Mouse (Mus musculus) thymus, postnatal 36 days (tissue): ENCODE measurements around the gene Npy.
A peak's percentile ranks its signal among the peaks of the same experiment; 100 is the strongest.

Source experiments
- DNase-seq, 2 experiments: peaks; one replicate each; pipeline ENCODE4 v3.0.0; 2022; ENCODE audit warnings: mixed read lengths in 2 of 2

The Npy gene

GRCm38 (mm10) chr6:49821961-49822870, at the start of gene Npy:
Gene Npy (plus strand): TSS chr6:49822710.
- peak; percentile 8 to 25 for DNase-seq

DNA sequence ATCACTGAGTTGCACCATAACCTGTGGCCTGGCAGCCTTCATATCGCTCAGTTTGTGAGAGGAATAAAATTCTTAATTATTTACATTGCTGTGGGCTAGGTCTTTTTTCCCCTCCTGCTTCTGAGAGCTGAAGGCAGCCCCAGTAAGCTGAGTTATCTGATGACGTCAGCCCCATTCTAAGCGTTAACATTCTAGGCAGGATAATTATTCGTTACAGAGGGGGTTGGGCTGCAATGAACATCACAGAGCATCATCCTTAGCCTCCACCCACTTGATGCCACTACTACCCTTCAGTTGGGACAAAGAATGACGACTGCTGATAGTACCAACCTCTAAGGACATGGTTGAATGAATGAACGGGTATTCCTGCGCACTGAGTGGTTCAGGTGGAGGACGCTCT, 47.5 kb upstream of the Npy start:
- DNase-seq, result no peak

DNA sequence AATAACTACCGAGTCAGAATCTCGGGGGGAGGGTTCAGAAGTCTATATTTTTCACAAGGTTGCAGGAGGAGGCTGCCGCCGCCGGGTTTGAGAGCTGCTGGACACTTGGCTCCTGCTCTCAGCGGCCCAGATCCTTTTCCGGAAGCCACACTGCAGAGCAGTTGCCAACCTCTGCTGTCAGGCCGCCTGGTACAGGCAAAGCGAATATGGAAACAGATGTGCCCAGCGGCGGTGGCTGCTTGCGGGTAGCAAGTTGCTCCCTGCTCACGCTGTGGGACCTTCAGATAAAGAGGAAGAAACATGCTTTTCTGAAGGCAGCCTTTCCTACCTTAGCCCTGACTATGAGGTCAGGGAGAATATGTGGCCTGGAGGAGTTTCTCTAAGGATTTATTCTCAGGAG, 44.4 kb upstream of the Npy start:
- DNase-seq, result no peak

DNA sequence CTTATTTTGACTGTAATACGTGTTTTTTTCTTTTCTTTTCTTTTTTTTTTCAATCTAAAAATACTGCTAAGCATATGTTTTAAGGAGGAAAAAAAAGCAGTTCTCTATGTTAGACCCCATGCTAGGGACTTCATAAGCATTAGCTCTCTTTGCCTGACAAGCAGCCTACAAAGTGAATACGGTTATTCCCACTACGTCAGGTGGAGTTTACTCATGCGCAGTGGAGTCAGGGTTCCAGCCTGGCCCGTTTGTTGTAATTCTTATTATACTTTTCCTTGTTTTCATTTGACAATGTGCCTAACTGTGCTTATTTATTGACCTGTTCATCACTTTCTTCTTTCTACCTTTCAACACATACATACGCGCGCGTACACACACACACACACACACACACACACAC, 43.8 kb upstream of the Npy start:
- DNase-seq, result no peak

DNA sequence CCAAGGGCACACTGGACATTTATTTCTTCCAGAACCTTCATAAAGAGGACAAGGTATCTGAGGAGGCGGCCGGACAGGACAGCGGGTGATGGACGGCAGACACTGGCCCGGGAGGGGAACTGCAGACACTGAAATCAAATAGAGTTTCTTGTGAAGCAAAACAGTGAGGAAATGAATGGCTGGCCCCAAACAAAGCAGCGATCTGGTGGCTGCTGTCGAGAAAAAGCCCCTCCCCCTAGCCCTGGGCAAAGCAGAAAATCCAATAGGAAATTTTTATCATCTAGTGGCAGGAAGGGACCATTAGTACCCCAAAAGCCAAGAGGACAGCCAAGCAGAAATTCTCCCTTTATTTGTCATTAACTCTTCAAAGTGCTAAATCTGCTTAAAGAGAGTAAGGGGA, 42.9 kb upstream of the Npy start:
- DNase-seq, result no peak

DNA sequence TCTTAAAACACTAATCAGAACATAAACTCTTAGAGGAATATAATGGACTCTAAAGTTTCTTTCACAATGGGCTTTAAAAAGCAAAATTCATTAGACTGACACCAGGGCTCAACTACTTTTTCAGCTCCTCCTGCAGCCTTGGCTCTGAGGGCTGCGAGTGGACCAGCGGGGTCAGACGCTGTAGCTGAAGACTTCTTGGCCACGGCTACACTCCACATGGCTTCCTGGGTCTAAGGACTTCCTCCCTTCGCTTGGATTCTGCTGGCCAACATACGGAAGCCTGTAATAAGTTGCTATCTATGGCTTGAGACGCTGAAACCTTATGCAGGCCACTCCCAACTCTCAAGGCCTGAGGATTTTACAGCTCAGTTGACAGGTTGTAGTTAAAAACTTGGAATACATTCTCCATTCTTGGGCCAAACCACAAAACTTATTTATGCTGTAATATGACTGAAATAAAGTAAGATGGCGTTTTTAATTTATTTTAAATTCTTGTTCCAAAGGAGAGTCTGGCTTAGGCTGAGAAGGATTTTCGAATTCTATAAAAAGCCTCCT, 41.6 kb upstream of the Npy start:
- DNase-seq, result no peak

GRCm38 (mm10) chr6:49781852-49782251, 40.7 kb upstream of the Npy start:
- DNase-seq, result no peak

DNA sequence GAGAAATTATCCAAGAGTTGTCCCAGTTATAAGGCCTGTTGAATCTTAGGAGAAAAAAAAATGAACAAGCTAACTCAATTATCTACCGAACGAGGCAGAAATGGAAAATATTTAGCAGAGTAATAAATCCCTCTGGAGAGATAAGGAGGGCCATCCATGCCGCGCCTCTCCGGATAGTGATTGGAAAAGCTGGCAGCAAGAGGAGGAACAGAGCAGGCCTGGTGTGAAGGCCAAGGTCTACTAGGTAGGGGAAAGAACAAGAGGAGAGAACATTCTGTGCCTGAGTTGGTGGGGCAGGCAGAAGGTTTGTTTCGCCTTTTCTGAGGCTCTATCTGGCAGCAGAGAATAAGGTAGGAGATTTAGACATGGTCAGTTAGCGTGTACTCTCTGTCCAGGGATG, 39.8 kb upstream of the Npy start:
- DNase-seq, result no peak

DNA sequence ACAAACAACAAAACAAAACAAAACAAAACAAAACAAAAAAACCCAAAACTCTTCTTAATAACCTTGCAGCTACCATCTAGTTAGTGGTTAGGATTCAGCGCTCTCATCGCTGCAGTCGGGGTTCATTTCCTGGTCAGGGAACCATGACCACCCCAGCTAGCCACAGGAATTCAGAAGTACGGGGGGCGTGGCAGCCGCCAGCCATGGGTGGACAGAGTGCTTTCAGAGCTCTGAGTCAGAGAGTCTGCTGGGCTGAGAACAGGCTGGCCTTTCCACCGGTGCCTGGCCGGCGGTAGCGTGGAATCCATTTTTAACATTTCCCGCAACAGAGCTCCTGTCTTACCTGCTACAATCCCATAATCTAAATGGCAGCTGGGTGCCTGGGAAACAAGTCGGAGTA, 30.0 kb upstream of the Npy start:
- DNase-seq, result no peak

DNA sequence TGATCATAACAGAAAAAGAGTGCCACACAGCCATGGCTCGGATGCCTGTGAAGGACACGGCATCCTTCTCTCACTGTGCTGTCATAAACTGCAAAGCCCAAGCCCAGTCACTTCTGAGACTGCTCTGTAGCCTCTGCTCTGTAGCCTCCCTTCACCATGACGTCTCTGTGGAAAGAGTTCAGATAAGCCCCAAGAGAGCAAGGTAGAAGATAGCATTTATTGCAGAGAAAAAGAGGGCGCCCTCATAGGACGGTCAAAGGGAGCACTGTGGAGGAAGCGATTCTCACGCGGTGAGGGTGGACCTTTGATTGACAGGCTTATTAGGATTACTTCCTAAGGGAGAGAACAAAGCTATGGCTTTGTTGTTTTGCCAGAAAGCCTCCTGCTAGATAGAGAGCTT, 18.4 kb upstream of the Npy start:
- no peak for DNase-seq

DNA sequence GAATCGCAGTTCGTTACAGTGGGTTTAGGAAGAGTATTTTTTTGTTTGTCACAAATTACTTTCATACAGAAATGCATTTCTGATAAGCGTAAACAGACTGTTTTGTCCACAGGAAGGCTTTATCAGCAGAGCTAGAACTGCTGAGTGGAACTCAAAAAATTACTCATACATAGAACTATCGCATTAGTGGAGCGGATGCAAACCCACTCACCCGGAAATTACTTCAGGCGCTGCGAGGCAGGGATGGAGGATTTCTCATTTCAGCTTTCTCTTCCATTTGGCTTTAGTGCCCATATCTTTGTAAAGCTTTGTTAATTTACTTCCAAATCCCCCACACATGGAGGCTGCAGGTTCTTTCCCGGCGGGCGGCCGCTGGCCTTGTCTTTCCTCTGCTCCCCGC, 14.4 kb upstream of the Npy start:
- no peak for DNase-seq

DNA sequence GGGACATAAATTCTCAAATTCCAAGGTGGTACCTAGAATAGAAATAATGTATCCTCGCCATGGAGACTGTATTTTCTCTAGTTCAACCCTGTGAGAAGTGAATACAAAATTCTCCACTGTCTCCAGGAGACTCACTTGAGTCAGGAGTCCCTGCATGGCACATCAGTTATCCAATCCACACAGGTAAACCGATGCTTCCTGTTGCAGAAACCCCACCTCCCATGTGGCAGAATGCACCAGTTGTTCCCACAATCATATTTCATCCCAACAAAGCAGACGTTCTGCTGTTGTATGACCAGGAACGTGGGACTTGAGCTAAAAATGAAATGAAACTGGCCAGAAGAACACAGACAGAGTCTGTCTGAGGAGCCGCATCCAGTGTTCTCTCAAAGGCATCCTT, 5.3 kb upstream of the Npy start:
- no peak for DNase-seq

DNA sequence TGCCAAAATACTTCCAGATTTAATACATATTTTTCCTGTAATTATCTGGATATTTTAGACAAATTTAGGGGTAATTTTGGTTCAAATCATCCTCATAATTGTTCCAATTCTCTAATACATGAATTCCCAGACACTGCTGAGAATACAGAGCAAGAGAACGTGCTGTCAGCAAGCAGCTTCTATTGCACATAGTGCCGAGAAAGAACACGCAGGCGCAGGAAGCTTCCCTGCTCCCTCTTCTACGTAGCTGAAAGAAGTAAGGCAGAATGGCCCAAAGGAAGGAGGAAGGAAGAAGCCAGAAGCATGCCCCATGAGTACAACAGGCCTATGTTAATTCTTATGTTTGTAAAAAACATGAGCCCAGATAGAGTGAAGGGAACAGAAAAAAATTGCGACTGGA, 4.9 kb upstream of the Npy start:
- no peak for DNase-seq

- no peak for DNase-seq
Measured at GRCm38 (mm10) chr6:49822871-49823230, 341 bp downstream of the Npy start.

- DNase-seq, result no peak
Measured at GRCm38 (mm10) chr6:49823371-49823770, 861 bp downstream of the Npy start.

GRCm38 (mm10) chr6:49823821-49824220, 1.3 kb downstream of the Npy start:
- no peak for DNase-seq

GRCm38 (mm10) chr6:49831579-49831978, 9.1 kb downstream of the Npy start:
- DNase-seq, result no peak

DNA sequence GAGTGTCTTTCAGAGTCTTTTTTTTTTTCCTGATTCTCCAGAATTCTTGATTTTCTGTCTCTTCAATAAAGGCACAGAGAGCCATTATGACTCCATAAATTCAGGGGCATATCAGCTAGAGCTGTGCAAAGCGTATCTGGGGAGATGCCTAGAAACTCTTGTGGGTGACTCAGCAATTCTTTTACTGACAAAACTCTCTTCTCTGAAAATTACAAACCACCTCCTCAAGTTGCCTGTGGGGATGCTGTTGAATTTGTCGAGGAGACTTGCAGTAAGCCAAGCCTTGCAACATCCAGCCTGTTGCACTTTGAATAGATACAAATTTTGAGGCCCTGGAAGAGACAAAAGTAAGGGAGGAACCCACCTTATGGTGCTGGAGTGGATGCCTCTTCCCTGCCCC, 34.3 kb downstream of the Npy start:
- no peak for DNase-seq

DNA sequence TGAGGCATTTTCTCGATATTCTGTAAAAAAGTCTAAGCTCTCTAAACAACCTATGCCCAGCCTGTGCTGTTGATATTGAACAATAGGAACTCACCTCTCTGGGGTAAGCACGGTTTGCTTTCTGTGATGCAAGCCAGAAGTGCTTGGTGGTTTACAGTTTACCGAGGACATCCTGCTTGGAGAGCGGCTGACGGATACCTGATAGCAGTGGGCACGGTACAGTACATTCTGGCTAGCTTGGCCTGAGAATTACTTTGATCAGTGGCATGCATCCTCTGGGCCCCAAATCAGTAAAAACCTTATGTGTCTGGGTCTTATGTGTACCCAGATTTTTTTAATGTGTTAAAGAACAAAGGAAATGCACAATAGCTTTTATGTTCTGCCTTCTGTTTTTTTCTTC, 45.1 kb downstream of the Npy start:
- DNase-seq, result no peak

DNA sequence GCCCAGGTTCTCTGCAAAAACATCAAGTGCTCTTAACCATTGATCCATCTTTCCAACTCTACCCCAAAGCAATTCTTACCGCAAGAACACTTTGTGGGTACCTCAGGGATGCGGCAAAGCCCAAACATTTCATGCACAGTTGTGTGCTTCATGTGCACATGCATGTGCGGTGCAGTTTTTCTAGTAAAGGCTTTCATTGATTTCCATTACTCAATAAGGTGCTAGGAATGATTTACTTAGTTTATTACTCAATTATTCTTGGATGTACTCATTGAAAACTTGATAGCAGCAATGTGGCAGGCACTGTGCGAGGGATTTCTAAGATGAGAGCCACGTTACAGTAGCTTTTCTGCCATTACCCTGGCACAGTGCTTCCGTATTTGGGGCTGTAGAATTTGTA, 48.6 kb downstream of the Npy start:
- DNase-seq, result no peak

GRCm38 (mm10) chr6:49873556-49873955, 51.0 kb downstream of the Npy start:
- no peak for DNase-seq

- no peak for DNase-seq
Measured at GRCm38 (mm10) chr6:49875160-49875559, 52.6 kb downstream of the Npy start.

GRCm38 (mm10) chr6:49875791-49876190, 53.3 kb downstream of the Npy start:
- DNase-seq, result no peak
